Comparison of ENCODE assay signal across 9 mouse cellular contexts in the genomic region with DNA sequence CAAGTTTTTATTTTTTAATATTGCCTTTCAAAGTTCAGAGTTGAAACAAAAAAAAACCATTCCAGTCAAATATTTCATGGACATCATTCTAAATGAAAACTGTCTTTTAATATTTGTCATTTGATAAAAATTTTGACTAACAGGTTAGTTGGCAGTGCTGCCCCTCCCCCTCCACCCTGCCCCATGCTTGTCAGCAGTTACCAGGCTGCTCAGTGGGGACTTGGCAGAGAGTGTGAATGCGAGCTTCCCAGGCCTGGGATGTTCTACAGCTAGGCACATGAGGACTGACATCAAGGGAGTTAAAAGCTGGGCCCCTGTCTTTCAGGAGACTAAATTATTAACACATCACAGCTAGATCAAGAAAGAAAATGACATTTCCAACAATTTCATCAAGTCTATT.
DNase-seq lines count a peak whose midpoint lies in the region; ATAC-seq lines count a peak whose summit lies in the region.
"Had no signal": no experiment of that assay in that cellular context is flagged by ENCODE, and none has a peak within 500 bp of the region (broad histone marks: within the 10 kb centered on the region; RNA-seq: fewer than 3 reads in every experiment).

No protein-coding gene starts in this region.

- DNase-seq in cerebellum, postnatal 14 days = peak; percentile 51 to 55
- DNase-seq in kidney, postnatal 14 days = peak; percentile 31
- no peak for DNase-seq in kidney, adult 9 months
- peak; percentile 46 for DNase-seq in urinary bladder, postnatal 14 days (ENCODE audit: low spot score)
- no peak for DNase-seq in urinary bladder, adult 2 months (ENCODE audit: low spot score)
- no peak for DNase-seq in c-Kit-positive CD71-positive TER-119-positive erythroid progenitor cells, embryonic 14.5 days (ENCODE audit: low spot score)

- no peak for ATAC-seq in cerebellum, adult (ENCODE audit: insufficient number of reproducible peaks, low FRiP score, low TSS enrichment)
- no peak for ATAC-seq in activated CD4-positive, CD25-positive, alpha-beta regulatory T cell, adult 4 months
- ATAC-seq: midbrain, embryonic 16.5 days had no signal

Comparison
In these comparisons a context has a peak if more than half of its experiments do, and no peak if none do; other contexts are left out.
1. DNase-seq: peak in cerebellum, postnatal 14 days (2 of 2), kidney, postnatal 14 days (single experiment) and urinary bladder, postnatal 14 days (single experiment); none in kidney, adult 9 months (single experiment), urinary bladder, adult 2 months (single experiment) and c-Kit-positive CD71-positive TER-119-positive erythroid progenitor cells, embryonic 14.5 days (single experiment).